Mouse (Mus musculus): Measurements from ENCODE around the gene Npas3.

DNA sequence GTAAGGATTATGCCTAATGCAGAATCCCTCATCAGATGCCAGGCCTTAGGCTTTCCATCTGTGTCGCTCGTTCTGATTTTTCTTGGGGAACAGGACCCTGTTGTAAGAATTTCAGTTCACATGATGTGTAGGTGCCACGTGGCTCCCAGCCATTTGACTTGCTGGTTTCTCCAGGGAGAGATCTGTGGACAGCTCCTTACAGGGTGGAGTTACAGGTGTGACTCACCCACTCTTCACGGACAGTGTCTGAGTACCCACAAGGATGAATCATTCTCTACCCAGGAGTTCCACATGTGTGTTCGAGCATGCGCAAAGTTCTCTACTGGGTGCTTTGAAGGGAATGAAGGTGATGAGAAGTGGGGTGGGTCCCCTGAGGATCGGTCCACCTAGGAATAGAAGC, 722.2 kb downstream of the Npas3 start:
- TF ChIP-seq CTCF (IDR thresholded peaks at IDR 0.05; ENCODE audit: insufficient read depth, low read depth, low read length) (no peak), POLR2A (IDR thresholded peaks at IDR 0.05; ENCODE audit: insufficient read depth, low read depth, low read length) (no peak)

Data from olfactory bulb, adult 2 months (tissue).